Mouse (Mus musculus): ENCODE measurements around the gene Pdha2. TPM values are rescaled to one million over a fixed set of nuclear protein-coding genes. Genes with fewer than 3 reads are reported as not detected.

Gene Pdha2
- polyA plus RNA-seq, 1 experiment from 2014 or later: not detected

GRCm38 (mm10) chr3:141216237-141216636 is 4.1 kb upstream of the Pdha2 start:
- H3K4me3 ChIP-seq (ENCODE audit: low read depth, low read length): no peak overlapping the region
- WGBS: 80% methylated on average over 6 of the region's 6 CpGs
- H3K36me3 ChIP-seq (ENCODE audit: control insufficient read depth, insufficient read depth, low read length): no peaks in the 10 kb centered on the region
- no peak overlapping the region for H3K27ac ChIP-seq (ENCODE audit: low read depth, low read length)
- H3K9ac ChIP-seq (replicated peaks; ENCODE audit: low read depth, low read length): no peak overlapping the region
- H3K4me2 ChIP-seq (ENCODE audit: low read depth, low read length): no peak overlapping the region
- no peaks in the 10 kb centered on the region for H3K9me3 ChIP-seq (ENCODE audit: control insufficient read depth, low read length)
- no peaks in the 10 kb centered on the region for H3K27me3 ChIP-seq (ENCODE audit: control insufficient read depth, insufficient read depth, low read length)
- H3K4me1 ChIP-seq (ENCODE audit: control insufficient read depth, insufficient read depth, low read length): no peaks in the 10 kb centered on the region
- ATAC-seq (ENCODE audit: low read depth): no peak

GRCm38 (mm10) chr3:141214789-141215188 is 2.6 kb upstream of the Pdha2 start:
- ATAC-seq (ENCODE audit: low read depth): no peak
- WGBS: 61% methylated on average over 2 of the region's 2 CpGs

GRCm38 (mm10) chr3:141214197-141214596 is 2.0 kb upstream of the Pdha2 start:
- Histone ChIP-seq H3K4me1 (ENCODE audit: control insufficient read depth, insufficient read depth, low read length) (no peaks in the 10 kb centered on the region), H3K27me3 (ENCODE audit: control insufficient read depth, insufficient read depth, low read length) (no peaks in the 10 kb centered on the region), H3K9ac (replicated peaks; ENCODE audit: low read depth, low read length) (no peak overlapping the region), H3K4me2 (ENCODE audit: low read depth, low read length) (no peak overlapping the region), H3K9me3 (ENCODE audit: control insufficient read depth, low read length) (no peaks in the 10 kb centered on the region), H3K27ac (ENCODE audit: low read depth, low read length) (no peak overlapping the region), H3K4me3 (ENCODE audit: low read depth, low read length) (no peak overlapping the region), H3K36me3 (ENCODE audit: control insufficient read depth, insufficient read depth, low read length) (no peaks in the 10 kb centered on the region)
- ATAC-seq (ENCODE audit: low read depth): no peak

More at GRCm38 (mm10) chr3:141214789-141215188, 2.6 kb upstream of the Pdha2 start:
- H3K4me3 ChIP-seq (ENCODE audit: low read depth, low read length): no peak overlapping the region
- H3K27me3 ChIP-seq (ENCODE audit: control insufficient read depth, insufficient read depth, low read length): no peaks in the 10 kb centered on the region
- H3K36me3 ChIP-seq (ENCODE audit: control insufficient read depth, insufficient read depth, low read length): no peaks in the 10 kb centered on the region
- H3K27ac ChIP-seq (ENCODE audit: low read depth, low read length): no peak overlapping the region
- no peak overlapping the region for H3K4me2 ChIP-seq (ENCODE audit: low read depth, low read length)
- no peak overlapping the region for H3K9ac ChIP-seq (replicated peaks; ENCODE audit: low read depth, low read length)
- no peaks in the 10 kb centered on the region for H3K4me1 ChIP-seq (ENCODE audit: control insufficient read depth, insufficient read depth, low read length)
- no peaks in the 10 kb centered on the region for H3K9me3 ChIP-seq (ENCODE audit: control insufficient read depth, low read length)

- no peak for ATAC-seq (ENCODE audit: low read depth)
- H3K27me3 ChIP-seq (ENCODE audit: control insufficient read depth, insufficient read depth, low read length): no peaks in the 10 kb centered on the region
- H3K27ac ChIP-seq (ENCODE audit: low read depth, low read length): no peak overlapping the region
- H3K9me3 ChIP-seq (ENCODE audit: control insufficient read depth, low read length): no peaks in the 10 kb centered on the region
- WGBS: 97% methylated on average over 17 of the region's 17 CpGs
- H3K36me3 ChIP-seq (ENCODE audit: control insufficient read depth, insufficient read depth, low read length): no peaks in the 10 kb centered on the region
- H3K9ac ChIP-seq (replicated peaks; ENCODE audit: low read depth, low read length): no peak overlapping the region
- H3K4me2 ChIP-seq (ENCODE audit: low read depth, low read length): no peak overlapping the region
- no peaks in the 10 kb centered on the region for H3K4me1 ChIP-seq (ENCODE audit: control insufficient read depth, insufficient read depth, low read length)
- no peak overlapping the region for H3K4me3 ChIP-seq (ENCODE audit: low read depth, low read length)
These were observed 511 bp downstream of the Pdha2 start for GRCm38 (mm10) chr3:141211644-141212043.

- 80% methylated on average over 2 of the region's 2 CpGs for WGBS
- no peaks in the 10 kb centered on the region for H3K27me3 ChIP-seq (ENCODE audit: control insufficient read depth, insufficient read depth, low read length)
- H3K9ac ChIP-seq (replicated peaks; ENCODE audit: low read depth, low read length): no peak overlapping the region
- ATAC-seq (ENCODE audit: low read depth): no peak
- no peak overlapping the region for H3K4me2 ChIP-seq (ENCODE audit: low read depth, low read length)
- H3K4me3 ChIP-seq (ENCODE audit: low read depth, low read length): no peak overlapping the region
- H3K9me3 ChIP-seq (ENCODE audit: control insufficient read depth, low read length): no peaks in the 10 kb centered on the region
- 0 out of 2 replicates have a peak, but pooled peaks cover 2% of the 10 kb centered on the region for H3K4me1 ChIP-seq (ENCODE audit: control insufficient read depth, insufficient read depth, low read length)
- no peak overlapping the region for H3K27ac ChIP-seq (ENCODE audit: low read depth, low read length)
- no peaks in the 10 kb centered on the region for H3K36me3 ChIP-seq (ENCODE audit: control insufficient read depth, insufficient read depth, low read length)
These were observed 10.4 kb downstream of the Pdha2 start for GRCm38 (mm10) chr3:141201766-141202165.

- H3K4me2 ChIP-seq (ENCODE audit: low read depth, low read length): no peak overlapping the region
- H3K9me3 ChIP-seq (ENCODE audit: control insufficient read depth, low read length): no peaks in the 10 kb centered on the region
- H3K27me3 ChIP-seq (ENCODE audit: control insufficient read depth, insufficient read depth, low read length): no peaks in the 10 kb centered on the region
- 0 out of 2 replicates have a peak, but pooled peaks cover 2% of the 10 kb centered on the region for H3K4me1 ChIP-seq (ENCODE audit: control insufficient read depth, insufficient read depth, low read length)
- ATAC-seq (ENCODE audit: low read depth): peak; percentile 63; the same call in 1 of the 2 replicates
- H3K4me3 ChIP-seq (ENCODE audit: low read depth, low read length): no peak overlapping the region
- WGBS: 49% methylated on average over 4 of the region's 4 CpGs
- no peaks in the 10 kb centered on the region for H3K36me3 ChIP-seq (ENCODE audit: control insufficient read depth, insufficient read depth, low read length)
- H3K9ac ChIP-seq (replicated peaks; ENCODE audit: low read depth, low read length): no peak overlapping the region
- no peak overlapping the region for H3K27ac ChIP-seq (ENCODE audit: low read depth, low read length)
These were observed 14.8 kb downstream of the Pdha2 start for GRCm38 (mm10) chr3:141197308-141197861.

GRCm38 (mm10) chr3:141191653-141192052 is 20.5 kb downstream of the Pdha2 start:
- no peak for ATAC-seq (ENCODE audit: low read depth)
- Histone ChIP-seq H3K27me3 (ENCODE audit: control insufficient read depth, insufficient read depth, low read length) (no peaks in the 10 kb centered on the region), H3K4me2 (ENCODE audit: low read depth, low read length) (no peak overlapping the region), H3K4me1 (ENCODE audit: control insufficient read depth, insufficient read depth, low read length) (no peaks in the 10 kb centered on the region), H3K36me3 (ENCODE audit: control insufficient read depth, insufficient read depth, low read length) (no peaks in the 10 kb centered on the region), H3K4me3 (ENCODE audit: low read depth, low read length) (no peak overlapping the region), H3K27ac (ENCODE audit: low read depth, low read length) (no peak overlapping the region), H3K9ac (replicated peaks; ENCODE audit: low read depth, low read length) (no peak overlapping the region), H3K9me3 (ENCODE audit: control insufficient read depth, low read length) (no peaks in the 10 kb centered on the region)
- 28% methylated on average over 3 of the region's 3 CpGs for WGBS

- no peak overlapping the region for H3K4me3 ChIP-seq (ENCODE audit: low read depth, low read length)
- H3K4me1 ChIP-seq (ENCODE audit: control insufficient read depth, insufficient read depth, low read length): no peaks in the 10 kb centered on the region
- 54% methylated on average over 4 of the region's 4 CpGs for WGBS
- ATAC-seq (ENCODE audit: low read depth): no peak
- H3K27ac ChIP-seq (ENCODE audit: low read depth, low read length): no peak overlapping the region
- H3K36me3 ChIP-seq (ENCODE audit: control insufficient read depth, insufficient read depth, low read length): no peaks in the 10 kb centered on the region
- H3K4me2 ChIP-seq (ENCODE audit: low read depth, low read length): no peak overlapping the region
- H3K9ac ChIP-seq (replicated peaks; ENCODE audit: low read depth, low read length): no peak overlapping the region
- H3K27me3 ChIP-seq (ENCODE audit: control insufficient read depth, insufficient read depth, low read length): no peaks in the 10 kb centered on the region
- H3K9me3 ChIP-seq (ENCODE audit: control insufficient read depth, low read length): no peaks in the 10 kb centered on the region
These were observed 21.7 kb downstream of the Pdha2 start for GRCm38 (mm10) chr3:141190429-141190828.

- no peaks in the 10 kb centered on the region for H3K4me1 ChIP-seq (ENCODE audit: control insufficient read depth, insufficient read depth, low read length)
- no peak for ATAC-seq (ENCODE audit: low read depth)
- H3K27ac ChIP-seq (ENCODE audit: low read depth, low read length): no peak overlapping the region
- H3K4me2 ChIP-seq (ENCODE audit: low read depth, low read length): no peak overlapping the region
- H3K4me3 ChIP-seq (ENCODE audit: low read depth, low read length): no peak overlapping the region
- no peaks in the 10 kb centered on the region for H3K36me3 ChIP-seq (ENCODE audit: control insufficient read depth, insufficient read depth, low read length)
- H3K9me3 ChIP-seq (ENCODE audit: control insufficient read depth, low read length): no peaks in the 10 kb centered on the region
- no peak overlapping the region for H3K9ac ChIP-seq (replicated peaks; ENCODE audit: low read depth, low read length)
- no peaks in the 10 kb centered on the region for H3K27me3 ChIP-seq (ENCODE audit: control insufficient read depth, insufficient read depth, low read length)
These were observed 51.2 kb downstream of the Pdha2 start for GRCm38 (mm10) chr3:141160986-141161385.

Data from neural tube, embryonic 14.5 days (tissue).